Mouse (Mus musculus) brain, embryonic 14.5 days (tissue): ENCODE data around the gene Rnase12. TPM values are rescaled to one million over a fixed set of nuclear protein-coding genes. Genes with fewer than 3 reads are reported as not detected.

Experiments used
- DNase-seq: peaks from one replicate; pipeline ENCODE4 v3.0.0-alpha.2; 2011; ENCODE audit warnings: low read depth
- CTCF ChIP-seq: fragments of 200-500 bp; IDR thresholded peaks from 2 replicates; pipeline ENCODE4 v1.5.1; 2012; ENCODE audit warnings: inconsistent platforms, mild to moderate bottlenecking, moderate library complexity, borderline replicate concordance; ENCODE audit not compliant: insufficient read depth, insufficient read length; ENCODE audit errors: extremely low read depth
- POLR2A ChIP-seq: fragments of 200-500 bp; IDR thresholded peaks from 2 replicates; pipeline ENCODE4 v1.6.1; 2012; ENCODE audit warnings: mild to moderate bottlenecking, inconsistent platforms, borderline replicate concordance; ENCODE audit not compliant: poor library complexity, insufficient read depth, insufficient read length, severe bottlenecking; ENCODE audit errors: extremely low read depth
- polyA plus RNA-seq: library from polyadenylated mRNA; depleted of rRNA; stranded (reverse); fragments of >200 nt; gene quantifications from 2 replicates; pipeline ENCODE4 v1.2.3, GENCODE M21; 2012

Gene Rnase12
- polyA plus RNA-seq, 1 experiment = not detected

- TF ChIP-seq POLR2A (no peak), CTCF (peak; percentile 16; the same call in 1 of the 2 replicates)
- peak; percentile 25 for DNase-seq
Observed at GRCm38 (mm10) chr14:51069617-51070016, 12.2 kb upstream of the Rnase12 start.

DNA sequence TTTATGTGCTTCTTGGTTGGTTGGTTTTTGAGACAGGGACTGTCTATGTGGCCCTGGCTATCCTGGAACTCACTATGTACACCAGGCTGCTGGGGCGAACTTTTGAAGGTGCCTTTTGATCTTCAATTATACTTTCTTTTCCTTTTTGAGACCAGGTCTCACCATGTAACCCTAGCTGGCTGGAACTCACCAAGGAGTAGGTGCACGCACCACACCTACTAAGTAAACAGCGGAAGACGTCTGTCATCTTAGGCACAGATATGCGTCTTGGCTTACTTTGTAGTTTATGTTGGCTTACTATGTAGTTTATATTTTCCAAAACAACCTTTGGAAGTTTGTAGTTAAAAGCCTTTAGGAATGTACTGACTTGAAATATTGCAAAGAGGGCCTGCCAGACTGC is 11.5 kb upstream of the Rnase12 start:
- TF ChIP-seq CTCF (no peak), POLR2A (no peak)
- DNase-seq = no peak

- no peak for DNase-seq
- no peak for TF ChIP-seq POLR2A
Observed at GRCm38 (mm10) chr14:51060761-51061160, 3.3 kb upstream of the Rnase12 start.

GRCm38 (mm10) chr14:51054243-51055237 is 2.9 kb downstream of the Rnase12 start:
- DNase-seq = peak; percentile 14
- no peak for TF ChIP-seq CTCF
- TF ChIP-seq POLR2A = no peak

- TF ChIP-seq CTCF (no peak), POLR2A (no peak)
- DNase-seq = no peak
Observed at GRCm38 (mm10) chr14:51053176-51053575, 4.3 kb downstream of the Rnase12 start.

DNA sequence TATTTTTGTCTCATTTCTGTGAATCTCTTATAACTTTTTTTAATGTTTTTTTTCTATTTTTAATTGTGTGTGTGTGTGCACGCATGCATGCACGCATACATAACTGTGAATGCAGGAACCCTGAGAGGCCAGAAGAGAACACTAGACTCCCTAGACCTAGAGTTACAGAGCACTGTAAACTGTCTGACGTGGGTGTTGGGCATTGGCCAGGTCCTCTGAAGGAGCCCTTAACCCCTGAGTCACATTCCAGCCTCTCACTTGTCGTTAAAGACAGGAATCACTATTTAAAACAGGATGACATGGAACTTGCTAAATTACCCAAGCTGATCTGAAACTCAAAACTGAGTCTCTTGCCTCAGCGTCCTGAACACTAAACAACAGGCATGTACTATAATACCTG is 5.5 kb downstream of the Rnase12 start:
- DNase-seq = peak; percentile 9
- TF ChIP-seq POLR2A (no peak), CTCF (no peak)

DNA sequence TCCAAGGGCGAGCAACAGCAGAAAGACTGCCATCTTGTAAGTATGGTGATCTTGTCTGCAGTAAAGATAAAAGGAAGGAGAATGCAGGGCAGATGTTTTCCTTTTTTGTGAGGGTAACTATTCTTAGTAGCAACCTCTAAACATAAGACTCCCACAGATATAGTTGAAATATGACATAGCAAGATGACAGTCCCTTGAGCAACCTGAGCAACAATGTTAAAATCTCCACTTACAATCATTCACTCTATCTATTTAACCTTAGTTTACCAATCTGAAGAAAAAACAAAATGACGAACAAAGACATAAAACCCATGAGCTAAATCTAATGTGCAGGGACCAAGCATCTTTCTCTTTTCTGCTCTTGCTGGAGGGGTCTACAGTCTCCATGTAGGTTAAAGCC is 7.4 kb downstream of the Rnase12 start, which contains the start of gene Rnase11:
Rnase11 (minus strand) TSS at position 101 of the 400 bp plus-strand sequence.
- TF ChIP-seq CTCF = no peak
- no peak for TF ChIP-seq POLR2A
- no peak for DNase-seq

DNA sequence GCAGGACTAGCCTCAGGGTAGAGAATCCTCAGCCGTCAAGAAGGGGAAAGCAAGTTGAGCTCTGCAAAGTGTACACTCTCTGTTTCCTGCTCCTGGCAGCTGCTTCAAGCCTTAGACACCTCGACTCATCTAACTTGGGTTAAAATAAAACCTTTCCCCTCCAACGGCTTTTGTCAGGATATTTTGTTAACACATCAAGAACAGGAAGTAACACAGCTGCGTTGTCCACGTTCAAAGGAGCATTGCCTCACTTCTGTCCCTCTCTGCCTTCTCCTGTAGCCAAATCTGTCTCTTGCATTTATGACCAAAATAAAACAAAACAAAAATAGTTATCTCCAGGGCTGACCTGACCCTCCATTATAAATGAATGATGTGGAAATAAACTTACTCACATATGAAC is 9.6 kb downstream of the Rnase12 start:
- DNase-seq = no peak

GRCm38 (mm10) chr14:51041769-51042168 is 15.7 kb downstream of the Rnase12 start, which contains the start of gene Rnase9:
Gene Rnase9 (minus strand): TSS chr14:51041869.
- TF ChIP-seq CTCF (no peak), POLR2A (no peak)
- no peak for DNase-seq

More for the DNA sequence above, 9.6 kb downstream of the Rnase12 start:
- TF ChIP-seq CTCF (no peak), POLR2A (no peak)

DNA sequence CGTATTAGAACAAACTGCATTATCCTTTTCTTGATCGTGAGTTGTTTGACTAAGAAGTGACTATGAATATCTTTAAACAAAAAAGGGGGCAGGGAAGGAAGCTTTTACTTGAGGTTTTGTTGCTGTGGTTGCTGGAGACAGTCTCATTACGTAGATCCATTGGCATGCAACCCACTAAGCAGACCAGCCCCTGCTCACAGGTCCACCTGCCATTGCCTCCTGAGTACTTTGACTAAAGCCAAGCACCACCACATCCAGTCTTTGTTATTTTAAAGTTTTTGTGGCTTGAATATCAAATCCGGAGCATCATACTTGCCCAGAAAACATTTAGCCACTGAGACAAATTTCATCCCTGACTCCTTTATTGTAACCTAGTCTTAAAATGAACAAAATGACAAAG is 21.2 kb downstream of the Rnase12 start:
- no peak for TF ChIP-seq POLR2A
- TF ChIP-seq CTCF = no peak
- no peak for DNase-seq

- no peak for TF ChIP-seq CTCF
- no peak for TF ChIP-seq POLR2A
- DNase-seq = no peak
Observed at GRCm38 (mm10) chr14:51035206-51035605, 22.3 kb downstream of the Rnase12 start.

DNA sequence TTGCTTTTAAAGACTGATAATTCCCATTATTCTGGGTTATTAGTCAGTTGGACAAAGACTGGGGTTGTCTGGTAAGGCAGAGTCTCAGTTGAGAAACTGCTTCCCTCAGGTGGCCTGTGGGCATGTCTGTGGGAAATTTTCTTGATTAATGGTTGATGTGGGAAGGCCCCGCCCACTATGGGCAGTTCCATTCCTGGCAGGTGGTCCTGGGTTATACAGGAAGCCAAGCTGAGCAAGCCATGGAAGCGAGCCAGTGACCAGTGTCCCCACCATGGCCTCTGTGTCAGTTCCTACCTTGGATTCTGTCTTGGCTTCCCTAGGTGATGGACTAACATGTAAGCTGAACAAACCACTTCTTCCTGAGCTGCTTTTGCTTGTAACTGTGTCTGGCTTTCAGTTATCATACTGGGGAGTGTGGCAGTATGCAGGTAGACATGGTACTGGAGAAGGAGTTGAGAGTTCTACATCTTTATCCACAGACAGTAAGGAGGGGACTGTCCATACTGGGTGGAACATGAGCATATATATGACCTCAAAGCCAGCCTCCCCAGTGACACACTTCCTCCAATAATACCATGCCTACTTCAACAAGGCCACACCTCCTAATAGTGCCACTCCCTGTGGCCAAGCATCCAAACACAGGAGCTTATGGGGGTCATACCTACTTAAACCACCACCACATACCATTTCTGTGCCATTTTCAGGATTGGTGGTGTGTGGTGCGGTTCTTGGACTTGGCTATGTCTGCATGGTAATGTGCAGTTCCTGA is 29.9 kb downstream of the Rnase12 start:
- no peak for DNase-seq
- no peak for TF ChIP-seq POLR2A
- no peak for TF ChIP-seq CTCF
